Mouse (Mus musculus) hindbrain, postnatal 0 days (tissue): Measurements from ENCODE around the gene Polm. TPM values are rescaled to one million over a fixed set of nuclear protein-coding genes. Genes with fewer than 3 reads are reported as not detected.

ENCODE experiments used
- ATAC-seq: fragments of 200-750 bp; cut with Nextera tagmentation; 2 replicates; pipeline ENCODE4 v1.8.0; 2017; ENCODE audit warnings: mild to moderate bottlenecking, moderate TSS enrichment, moderate library complexity
- DNase-seq: peaks from one replicate; pipeline ENCODE4 v3.0.0-alpha.2; 2015; ENCODE audit warnings: low spot score
- H3K27ac ChIP-seq: fragments of 300-500 bp; sonication (generic); 2 replicates; pipeline ENCODE4 v1.5.1; 2014; ENCODE audit warnings: mild to moderate bottlenecking
- H3K27me3 ChIP-seq: fragments of 300-500 bp; sonication (generic); 2 replicates; pipeline ENCODE4 v1.6.1; 2014; ENCODE audit warnings: low read length, mixed read lengths; ENCODE audit not compliant: insufficient read depth
- H3K36me3 ChIP-seq: fragments of 300-500 bp; sonication (generic); 2 replicates; pipeline ENCODE4 v1.6.1; 2014; ENCODE audit warnings: low read length, mixed read lengths; ENCODE audit not compliant: insufficient read depth
- H3K4me1 ChIP-seq: fragments of 300-500 bp; sonication (generic); 2 replicates; pipeline ENCODE4 v1.6.1; 2014; ENCODE audit warnings: antibody characterized with exemption, low read length, mixed read lengths; ENCODE audit not compliant: insufficient read depth
- H3K4me2 ChIP-seq: fragments of 300-500 bp; sonication (generic); 2 replicates; pipeline ENCODE4 v1.6.1; 2014; ENCODE audit warnings: low read depth, mild to moderate bottlenecking, low read length, moderate library complexity, mixed read lengths
- H3K4me3 ChIP-seq: fragments of 300-500 bp; sonication (generic); 2 replicates; pipeline ENCODE4 v1.5.1; 2014; ENCODE audit warnings: low read length
- H3K9ac ChIP-seq: fragments of 300-500 bp; sonication (generic); replicated peaks from 2 replicates; pipeline ENCODE4 v1.6.1; 2014; ENCODE audit warnings: mild to moderate bottlenecking, low read length, moderate library complexity, mixed read lengths
- H3K9me3 ChIP-seq: fragments of 300-500 bp; sonication (generic); 2 replicates; pipeline ENCODE4 v1.6.1; 2016; ENCODE audit warnings: low read length, mixed read lengths
- CTCF ChIP-seq: IDR thresholded peaks from 2 replicates; pipeline ENCODE4 v1.5.1; 2016; ENCODE audit warnings: antibody characterized with exemption, control low read depth, low read depth
- WGBS: fragments of 180-500 bp; shearing (Covaris S2); extraction: QIAGEN DNeasy Blood & Tissue Kit; methylation state at CpG from one replicate; pipeline ENCODE4 v1.1.7; 2014; 5-methylcytosine and 5-hydroxymethylcytosine counted together
- polyA plus RNA-seq: library from polyadenylated mRNA; unstranded; fragments of >200 nt; fragmentation: Nextera tagmentation; extraction: Ambion mirVana; gene quantifications from 2 replicates; pipeline ENCODE4 v1.2.1, GENCODE M21; 2015
- total RNA-seq: library from RNA; depleted of rRNA; stranded (reverse); fragments of >200 nt; gene quantifications from 2 replicates; pipeline ENCODE4 v1.2.3, GENCODE M21; 2014

The Polm gene
- total and polyA plus RNA-seq, 2 experiments from 2014 or later, result 6.2 to 14.7 TPM

- Histone ChIP-seq H3K4me1 (peaks cover 7% of the 10 kb centered on the region; the same call in 1 of the 2 replicates), H3K4me3 (peak within 1 kb of the TSS; percentile 61), H3K27ac (peak within 1 kb of the TSS; percentile 80), H3K27me3 (no peaks in the 10 kb centered on the region), H3K9ac (peak within 1 kb of the TSS; percentile 51), H3K4me2 (peak within 1 kb of the TSS; percentile 66), H3K36me3 (peaks cover 12% of the 10 kb centered on the region), H3K9me3 (no peaks in the 10 kb centered on the region)
- ATAC-seq (peak; percentile 99), DNase-seq (peak; percentile 98)
- WGBS, result under 1% methylated on average over 52 of the region's 52 CpGs
- TF ChIP-seq CTCF, result no peak
These were observed 40.2 kb upstream of the Polm start, which contains the start of gene Pold2 for GRCm38 (mm10) chr11:5877921-5878526. TSS of gene Pold2 (minus strand) at chr11:5878292.

GRCm38 (mm10) chr11:5877421-5877820 is 39.6 kb upstream of the Polm start:
- WGBS, result 1% methylated on average over 5 of the region's 5 CpGs
- no peak for ATAC-seq

GRCm38 (mm10) chr11:5873192-5873591 is 35.4 kb upstream of the Polm start:
- no peak for TF ChIP-seq CTCF
- Histone ChIP-seq H3K27me3 (no peaks in the 10 kb centered on the region), H3K36me3 (peaks cover 23% of the 10 kb centered on the region)

More at GRCm38 (mm10) chr11:5877421-5877820, 39.6 kb upstream of the Polm start:
- no peak for TF ChIP-seq CTCF
- Histone ChIP-seq H3K4me1 (peaks cover 7% of the 10 kb centered on the region; the same call in 1 of the 2 replicates), H3K27me3 (no peaks in the 10 kb centered on the region), H3K4me2 (peak overlapping the region; percentile 66), H3K36me3 (peaks cover 14% of the 10 kb centered on the region), H3K4me3 (peak overlapping the region; percentile 61), H3K9me3 (no peaks in the 10 kb centered on the region), H3K27ac (no peak overlapping the region), H3K9ac (peak overlapping the region; percentile 51; the same call in 1 of the 2 replicates)
- DNase-seq, result no peak

GRCm38 (mm10) chr11:5872707-5873106 is 34.9 kb upstream of the Polm start:
- ATAC-seq (no peak), DNase-seq (no peak)
- no peak overlapping the region for H3K4me2 ChIP-seq
- H3K4me1 ChIP-seq, result peaks cover 7% of the 10 kb centered on the region; the same call in 1 of the 2 replicates
- no peak for TF ChIP-seq CTCF
- H3K27ac ChIP-seq, result no peak overlapping the region
- no peak overlapping the region for H3K9ac ChIP-seq
- H3K9me3 ChIP-seq, result no peaks in the 10 kb centered on the region
- no peaks in the 10 kb centered on the region for H3K27me3 ChIP-seq
- 94% methylated on average over 11 of the region's 11 CpGs for WGBS
- peaks cover 23% of the 10 kb centered on the region for H3K36me3 ChIP-seq
- H3K4me3 ChIP-seq, result no peak overlapping the region

More at GRCm38 (mm10) chr11:5873192-5873591, 35.4 kb upstream of the Polm start:
- Histone ChIP-seq H3K9ac (no peak overlapping the region), H3K27ac (no peak overlapping the region), H3K4me3 (no peak overlapping the region), H3K9me3 (no peaks in the 10 kb centered on the region), H3K4me1 (peaks cover 7% of the 10 kb centered on the region; the same call in 1 of the 2 replicates), H3K4me2 (no peak overlapping the region)
- ATAC-seq (no peak), DNase-seq (no peak)
- WGBS, result 97% methylated on average over 9 of the region's 9 CpGs

- WGBS, result 81% methylated on average over 16 of the region's 16 CpGs
- peaks cover 22% of the 10 kb centered on the region for H3K36me3 ChIP-seq
- no peak for DNase-seq
- no peak for ATAC-seq
- H3K4me1 ChIP-seq, result no peaks in the 10 kb centered on the region
- no peak overlapping the region for H3K27ac ChIP-seq
- H3K9me3 ChIP-seq, result no peaks in the 10 kb centered on the region
- H3K27me3 ChIP-seq, result no peaks in the 10 kb centered on the region
- no peak overlapping the region for H3K9ac ChIP-seq
- no peak overlapping the region for H3K4me3 ChIP-seq
- no peak overlapping the region for H3K4me2 ChIP-seq
- TF ChIP-seq CTCF, result no peak
These were observed 32.3 kb upstream of the Polm start for GRCm38 (mm10) chr11:5870069-5870468.

GRCm38 (mm10) chr11:5869331-5869730 is 31.5 kb upstream of the Polm start:
- 93% methylated on average over 16 of the region's 16 CpGs for WGBS
- H3K27ac ChIP-seq, result no peak overlapping the region
- H3K4me3 ChIP-seq, result no peak overlapping the region
- H3K4me2 ChIP-seq, result no peak overlapping the region
- no peak for ATAC-seq
- H3K4me1 ChIP-seq, result no peaks in the 10 kb centered on the region
- H3K36me3 ChIP-seq, result peaks cover 15% of the 10 kb centered on the region
- no peak for TF ChIP-seq CTCF
- H3K9me3 ChIP-seq, result no peaks in the 10 kb centered on the region
- no peaks in the 10 kb centered on the region for H3K27me3 ChIP-seq
- no peak for DNase-seq
- no peak overlapping the region for H3K9ac ChIP-seq

GRCm38 (mm10) chr11:5868324-5868723 is 30.5 kb upstream of the Polm start:
- H3K9me3 ChIP-seq, result no peaks in the 10 kb centered on the region
- no peak overlapping the region for H3K4me3 ChIP-seq
- ATAC-seq (no peak), DNase-seq (no peak)
- peaks cover 11% of the 10 kb centered on the region; the same call in 1 of the 2 replicates for H3K36me3 ChIP-seq
- no peak overlapping the region for H3K9ac ChIP-seq
- no peak for TF ChIP-seq CTCF
- no peaks in the 10 kb centered on the region for H3K4me1 ChIP-seq
- no peak overlapping the region for H3K4me2 ChIP-seq
- 90% methylated on average over 12 of the region's 12 CpGs for WGBS
- no peak overlapping the region for H3K27ac ChIP-seq
- no peaks in the 10 kb centered on the region for H3K27me3 ChIP-seq
